Mouse (Mus musculus) embryonic fibroblast, embryonic 13.5 days (primary cell): Measurements from ENCODE around the gene Kat8. TPM values are rescaled to one million over a fixed set of nuclear protein-coding genes. Genes with fewer than 3 reads are reported as not detected.

Experiments
- H3K27ac ChIP-seq: 2 replicates; pipeline ENCODE4 v1.5.1; 2012; ENCODE audit warnings: low read length, control low read depth, inconsistent platforms; ENCODE audit not compliant: insufficient read depth
- H3K4me1 ChIP-seq: 2 replicates; pipeline ENCODE4 v1.6.1; 2011; ENCODE audit warnings: low read length; ENCODE audit not compliant: control insufficient read depth, insufficient read depth
- H3K4me3 ChIP-seq: 2 replicates; pipeline ENCODE4 v1.5.1; 2011; ENCODE audit warnings: mild to moderate bottlenecking, control low read depth, low read length; ENCODE audit not compliant: insufficient read depth
- CTCF ChIP-seq: IDR thresholded peaks from 2 replicates; pipeline ENCODE4 v1.5.1; 2011; ENCODE audit warnings: mild to moderate bottlenecking, control low read depth, low read length, moderate library complexity, borderline replicate concordance; ENCODE audit not compliant: insufficient read depth
- POLR2A ChIP-seq: IDR thresholded peaks from 2 replicates; pipeline ENCODE4 v1.6.1; 2011; ENCODE audit warnings: low read depth, mild to moderate bottlenecking, control low read depth, low read length, moderate library complexity
- polyA plus RNA-seq: library from polyadenylated mRNA; stranded (reverse); fragments of >200 nt; gene quantifications from 2 replicates; pipeline ENCODE4 v1.2.4, GENCODE M21; 2011; ENCODE audit warnings: low read depth; ENCODE audit not compliant: missing spikeins, insufficient read length

Kat8 gene
- polyA plus RNA-seq, 1 experiment = 24.5 TPM

GRCm38 (mm10) chr7:127974413-127974930, 62.2 kb downstream of the Kat8 start:
- no peak overlapping the region for H3K27ac ChIP-seq
- no peak for TF ChIP-seq CTCF
- TF ChIP-seq POLR2A = no peak
- H3K4me3 ChIP-seq = no peak overlapping the region
- H3K4me1 ChIP-seq = no peaks in the 10 kb centered on the region; the same call in 1 of the 2 replicates

Other genes with a start within 250 kb of the Kat8 start
- 53.2 and 57.0 TPM in 2 replicates for gene Bcl7c, start 203.6 kb upstream of the Kat8 start, polyA plus RNA-seq
- gene Ctf1, start 199.8 kb upstream of the Kat8 start, polyA plus RNA-seq = 14.9 and 27.8 TPM in 2 replicates
- not detected in 2 replicates for gene Ctf2, start 180.3 kb upstream of the Kat8 start, polyA plus RNA-seq
- gene Fbxl19, start 168.0 kb upstream of the Kat8 start, polyA plus RNA-seq = 16.0 and 17.8 TPM in 2 replicates
- 19.8 and 23.3 TPM in 2 replicates for gene Orai3, start 142.7 kb upstream of the Kat8 start, polyA plus RNA-seq
- 29.3 and 33.8 TPM in 2 replicates for gene Setd1a, start 135.8 kb upstream of the Kat8 start, polyA plus RNA-seq
- not detected in 2 replicates for gene Gm49388, start 126.9 kb upstream of the Kat8 start, polyA plus RNA-seq
- 8.0 and 9.4 TPM in 2 replicates for gene Hsd3b7, start 111.9 kb upstream of the Kat8 start, polyA plus RNA-seq
- gene Stx4a, start 88.2 kb upstream of the Kat8 start, polyA plus RNA-seq = 70.3 and 90.0 TPM in 2 replicates
- gene Stx1b, start 88.0 kb upstream of the Kat8 start, polyA plus RNA-seq = 1.8 and 4.4 TPM in 2 replicates
- 18.4 and 20.1 TPM in 2 replicates for gene Zfp646, start 36.3 kb upstream of the Kat8 start, polyA plus RNA-seq
- 8.9 and 15.6 TPM in 2 replicates for gene Zfp668, start 35.7 kb upstream of the Kat8 start, polyA plus RNA-seq
- 0.65 and 0.77 TPM in 2 replicates for gene Prss53, start 21.5 kb upstream of the Kat8 start, polyA plus RNA-seq
- not detected in 2 replicates for gene Gm21974, start 17.1 kb upstream of the Kat8 start, polyA plus RNA-seq
- gene Vkorc1, start 16.9 kb upstream of the Kat8 start, polyA plus RNA-seq = 107 and 146 TPM in 2 replicates
- 57.3 and 63.5 TPM in 2 replicates for gene Bckdk, start 8.4 kb upstream of the Kat8 start, polyA plus RNA-seq
- not detected in 2 replicates for gene Prss8, start 17.6 kb downstream of the Kat8 start, polyA plus RNA-seq
- 6.8 and 7.1 TPM in 2 replicates for gene Prss36, start 34.2 kb downstream of the Kat8 start, polyA plus RNA-seq
- 861 and 978 TPM in 2 replicates for gene Fus, start 54.9 kb downstream of the Kat8 start, polyA plus RNA-seq
- gene Pycard, start 81.4 kb downstream of the Kat8 start, polyA plus RNA-seq = 1.0 and 1.5 TPM in 2 replicates
- not detected in 2 replicates for gene Trim72, start 91.4 kb downstream of the Kat8 start, polyA plus RNA-seq
- gene Itgam, start 150.1 kb downstream of the Kat8 start, polyA plus RNA-seq = 0.20 and 1.8 TPM in 2 replicates
- gene Gm49368, start 150.2 kb downstream of the Kat8 start, polyA plus RNA-seq = 0.11 TPM in 1 of 2 replicates, not detected in the other
- not detected in 2 replicates for gene Itgax, start 217.0 kb downstream of the Kat8 start, polyA plus RNA-seq
- gene Itgad, start 241.9 kb downstream of the Kat8 start, polyA plus RNA-seq = 0.53 TPM in 1 of 2 replicates, not detected in the other